Mouse (Mus musculus) limb, embryonic 12.5 days (tissue): ENCODE data around the gene Nutm1. TPM values are rescaled to one million over a fixed set of nuclear protein-coding genes. Genes with fewer than 3 reads are reported as not detected.

Experiments
- polyA plus RNA-seq: library from polyadenylated mRNA; unstranded; fragments of >200 nt; fragmentation: Nextera tagmentation; extraction: Ambion mirVana; gene quantifications from 2 replicates; pipeline ENCODE4 v1.2.1, GENCODE M21; 2016

The Nutm1 gene
- polyA plus RNA-seq, 1 experiment from 2014 or later, result 0.10 TPM

Other genes with a start within 250 kb of the Nutm1 start
- gene Olfr1310, start 246.6 kb downstream of the Nutm1 start, polyA plus RNA-seq, result not detected in 2 replicates
- gene Olfr1311, start 234.9 kb downstream of the Nutm1 start, polyA plus RNA-seq, result not detected in 2 replicates
- gene Olfr1312, start 209.1 kb downstream of the Nutm1 start, polyA plus RNA-seq, result not detected in 2 replicates
- not detected in 2 replicates for gene Olfr1313, start 181.4 kb downstream of the Nutm1 start, polyA plus RNA-seq
- gene Olfr1314, start 162.5 kb downstream of the Nutm1 start, polyA plus RNA-seq, result not detected in 2 replicates
- not detected in 2 replicates for gene Olfr1315-ps1, start 143.9 kb downstream of the Nutm1 start, polyA plus RNA-seq
- not detected in 2 replicates for gene Olfr1316, start 124.3 kb downstream of the Nutm1 start, polyA plus RNA-seq
- gene Olfr1317, start 119.0 kb downstream of the Nutm1 start, polyA plus RNA-seq, result not detected in 2 replicates
- gene Olfr1318, start 105.1 kb downstream of the Nutm1 start, polyA plus RNA-seq, result not detected in 2 replicates
- 12.9 and 14.0 TPM in 2 replicates for gene Lpcat4, start 19.8 kb downstream of the Nutm1 start, polyA plus RNA-seq
- 170 and 181 TPM in 2 replicates for gene Nop10, start 2.6 kb upstream of the Nutm1 start, polyA plus RNA-seq
- gene Slc12a6, start 6.5 kb upstream of the Nutm1 start, polyA plus RNA-seq, result 10.6 and 11.4 TPM in 2 replicates
- gene Gm21985, start 7.0 kb upstream of the Nutm1 start, polyA plus RNA-seq, result not detected in 2 replicates
- gene Emc4, start 108.7 kb upstream of the Nutm1 start, polyA plus RNA-seq, result 103 and 106 TPM in 2 replicates
- 50.8 and 55.8 TPM in 2 replicates for gene Katnbl1, start 119.9 kb upstream of the Nutm1 start, polyA plus RNA-seq
- gene Emc7, start 195.7 kb upstream of the Nutm1 start, polyA plus RNA-seq, result 11.2 and 12.1 TPM in 2 replicates
- gene Chrm5, start 221.5 kb upstream of the Nutm1 start, polyA plus RNA-seq, result not detected in 2 replicates
- gene Aven, start 233.7 kb upstream of the Nutm1 start, polyA plus RNA-seq, result 10.1 and 11.8 TPM in 2 replicates